Mouse (Mus musculus) MEL (cell line): ENCODE measurements around the gene Slc25a33.

ENCODE experiments used
- CTCF ChIP-seq, 3 experiments: IDR thresholded peaks in 2 of 3; conservative IDR thresholded peaks in 1 of 3; 2 replicates each; pipeline ENCODE4 v1.5.1; 2011 to 2012; ENCODE audit warnings: low read length in 3 of 3, low read depth in 2 of 3, mild to moderate bottlenecking in 2 of 3, improper control_type of control experiment in 1 of 3, inconsistent platforms in 1 of 3, mixed read lengths in 1 of 3, moderate library complexity in 1 of 3; ENCODE audit not compliant: control insufficient read depth in 1 of 3, insufficient read depth in 1 of 3, poor library complexity in 1 of 3, severe bottlenecking in 1 of 3
- E2F4 ChIP-seq: IDR thresholded peaks from 2 replicates; pipeline ENCODE4 v1.6.1; 2011; ENCODE audit warnings: low read depth, low read length, improper control_type of control experiment, borderline replicate concordance
- GATA1 ChIP-seq: IDR thresholded peaks from 2 replicates; pipeline ENCODE4 v1.6.1; 2011; ENCODE audit warnings: low read depth, low read length, improper control_type of control experiment
- MYB ChIP-seq: IDR thresholded peaks from 2 replicates; pipeline ENCODE4 v1.6.1; 2011; ENCODE audit warnings: mild to moderate bottlenecking, low read depth, low read length, improper control_type of control experiment
- POLR2A ChIP-seq, 2 experiments: IDR thresholded peaks; 2 replicates each; pipeline ENCODE4 v1.6.1; 2011 to 2012; ENCODE audit warnings: low read length in 2 of 2, mild to moderate bottlenecking in 2 of 2, control low read depth in 1 of 2, improper control_type of control experiment in 1 of 2, low read depth in 1 of 2, moderate library complexity in 1 of 2; ENCODE audit not compliant: control insufficient read depth in 1 of 2, insufficient read depth in 1 of 2, poor library complexity in 1 of 2
- POLR2AphosphoS2 ChIP-seq: IDR thresholded peaks from 2 replicates; pipeline ENCODE4 v1.6.1; 2011; ENCODE audit warnings: low read length, improper control_type of control experiment
- UBTF ChIP-seq: IDR thresholded peaks from 2 replicates; pipeline ENCODE4 v1.6.1; 2012; ENCODE audit warnings: low read depth, mild to moderate bottlenecking, inconsistent platforms, low read length, improper control_type of control experiment, moderate library complexity, borderline replicate concordance; ENCODE audit not compliant: insufficient read depth
- USF1 ChIP-seq: IDR thresholded peaks from 2 replicates; pipeline ENCODE4 v1.6.1; 2014; ENCODE audit warnings: low read depth, mild to moderate bottlenecking, inconsistent platforms, low read length, improper control_type of control experiment, moderate library complexity
- ZC3H11A ChIP-seq: IDR thresholded peaks from 2 replicates; pipeline ENCODE4 v1.6.1; 2012; ENCODE audit warnings: low read depth, mild to moderate bottlenecking, inconsistent platforms, low read length, improper control_type of control experiment
- ZKSCAN1 ChIP-seq: IDR thresholded peaks from 2 replicates; pipeline ENCODE4 v1.6.1; 2012; ENCODE audit warnings: low read depth, mild to moderate bottlenecking, inconsistent platforms, low read length, improper control_type of control experiment, moderate library complexity

- no peak for TF ChIP-seq E2F4
- TF ChIP-seq MYB: no peak
- no peak for TF ChIP-seq POLR2AphosphoS2
- TF ChIP-seq ZKSCAN1: no peak
- TF ChIP-seq GATA1: no peak
- TF ChIP-seq CTCF (IDR thresholded peaks at IDR 0.05 in 2 of 3, conservative IDR thresholded peaks at IDR 0.05 in 1 of 3; ENCODE audit: control insufficient read depth in 1 of 3, insufficient read depth in 1 of 3, low read depth in 2 of 3, low read length in 3 of 3, poor library complexity in 1 of 3, severe bottlenecking in 1 of 3): no peak
- no peak for TF ChIP-seq USF1
- TF ChIP-seq POLR2A (IDR thresholded peaks at IDR 0.05; ENCODE audit: control insufficient read depth in 1 of 2, insufficient read depth in 1 of 2, low read depth in 1 of 2, low read length in 2 of 2, poor library complexity in 1 of 2): no peak
- no peak for TF ChIP-seq UBTF
- no peak for TF ChIP-seq ZC3H11A
These were observed 18.2 kb upstream of the Slc25a33 start for GRCm38 (mm10) chr4:149792159-149792800.
